Mouse (Mus musculus) lung, postnatal 0 days (tissue): Measurements from ENCODE around the gene Ptp4a2. TPM values are rescaled to one million over a fixed set of nuclear protein-coding genes. Genes with fewer than 3 reads are reported as not detected.

Experiments
- ATAC-seq: fragments of 200-750 bp; cut with Nextera tagmentation; 2 replicates; pipeline ENCODE4 v1.8.0; 2017; ENCODE audit warnings: moderate library complexity
- DNase-seq: peaks from one replicate; pipeline ENCODE4 v3.0.0-alpha.2; 2016; ENCODE audit warnings: low spot score
- H3K27ac ChIP-seq: fragments of 300-500 bp; sonication (generic); 2 replicates; pipeline ENCODE4 v1.5.1; 2014; ENCODE audit warnings: antibody characterized with exemption, mild to moderate bottlenecking, low read length, mixed read lengths
- H3K27me3 ChIP-seq: fragments of 300-500 bp; sonication (generic); replicated peaks from 2 replicates; pipeline ENCODE4 v1.6.1; 2014; ENCODE audit warnings: low read length, mixed read lengths; ENCODE audit not compliant: insufficient read depth
- H3K36me3 ChIP-seq: fragments of 300-500 bp; sonication (generic); 2 replicates; pipeline ENCODE4 v1.6.1; 2014; ENCODE audit warnings: low read length, mixed read lengths; ENCODE audit not compliant: insufficient read depth
- H3K4me1 ChIP-seq: fragments of 300-500 bp; sonication (generic); 2 replicates; pipeline ENCODE4 v1.6.1; 2014; ENCODE audit warnings: antibody characterized with exemption, low read depth, low read length, mixed read lengths; ENCODE audit not compliant: insufficient read depth
- H3K4me2 ChIP-seq: fragments of 300-500 bp; sonication (generic); replicated peaks from 2 replicates; pipeline ENCODE4 v1.6.1; 2014; ENCODE audit warnings: low read depth, mild to moderate bottlenecking, low read length, moderate library complexity, mixed read lengths
- H3K4me3 ChIP-seq: fragments of 300-500 bp; sonication (generic); 2 replicates; pipeline ENCODE4 v1.5.1; 2014; ENCODE audit warnings: low read depth, low read length
- H3K9ac ChIP-seq: fragments of 300-500 bp; sonication (generic); replicated peaks from 2 replicates; pipeline ENCODE4 v1.6.1; 2014; ENCODE audit warnings: low read depth, mild to moderate bottlenecking
- H3K9me3 ChIP-seq: fragments of 300-500 bp; sonication (generic); 2 replicates; pipeline ENCODE4 v1.6.1; 2016; ENCODE audit warnings: low read length, mixed read lengths
- CTCF ChIP-seq: IDR thresholded peaks from 2 replicates; pipeline ENCODE4 v1.5.1; 2016; ENCODE audit warnings: antibody characterized with exemption, mild to moderate bottlenecking
- EP300 ChIP-seq: IDR thresholded peaks from 2 replicates; pipeline ENCODE4 v1.6.1; 2016; ENCODE audit warnings: antibody characterized with exemption, mild to moderate bottlenecking, control low read depth
- WGBS: fragments of 180-500 bp; shearing (Covaris S2); extraction: QIAGEN DNeasy Blood & Tissue Kit; methylation state at CpG from one replicate; pipeline ENCODE4 v1.1.7; 2014; 5-methylcytosine and 5-hydroxymethylcytosine counted together
- polyA plus RNA-seq: library from polyadenylated mRNA; unstranded; fragments of >200 nt; fragmentation: Nextera tagmentation; extraction: Ambion mirVana; gene quantifications from 2 replicates; pipeline ENCODE4 v1.2.1, GENCODE M21; 2015

Ptp4a2 gene
- polyA plus RNA-seq, 1 experiment from 2014 or later, result 318 TPM

DNA sequence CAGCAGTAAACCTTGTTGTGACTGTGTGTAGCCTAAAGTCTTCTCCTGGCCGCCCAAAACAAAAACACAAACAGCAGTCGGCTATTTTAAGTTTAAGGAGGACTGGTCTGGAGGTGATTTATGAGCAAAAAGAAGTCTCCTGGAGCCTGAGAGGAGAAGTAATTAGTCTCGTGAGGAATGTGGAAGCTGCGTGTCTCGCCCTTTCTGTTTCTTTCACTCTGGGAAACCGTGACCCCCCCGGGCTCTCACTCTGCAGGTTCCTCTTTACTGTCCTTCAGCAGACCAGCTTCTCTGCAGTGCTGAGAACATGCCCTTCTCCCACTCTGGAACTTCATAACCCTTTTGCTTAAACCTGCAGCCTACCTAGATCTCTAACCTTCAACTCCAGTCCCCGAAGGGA lies 22.3 kb upstream of the Ptp4a2 start:
- H3K27me3 ChIP-seq, result no peaks in the 10 kb centered on the region
- 54% methylated on average over 8 of the region's 8 CpGs for WGBS
- no peaks in the 10 kb centered on the region for H3K4me1 ChIP-seq
- TF ChIP-seq EP300 (no peak), CTCF (no peak)
- DNase-seq (peak; percentile 46), ATAC-seq (no peak)
- H3K4me2 ChIP-seq, result no peak overlapping the region
- H3K9ac ChIP-seq, result no peak overlapping the region
- H3K4me3 ChIP-seq, result no peak overlapping the region
- no peak overlapping the region for H3K27ac ChIP-seq
- H3K9me3 ChIP-seq, result no peaks in the 10 kb centered on the region
- no peaks in the 10 kb centered on the region for H3K36me3 ChIP-seq

GRCm38 (mm10) chr4:129789635-129790034 lies 21.4 kb upstream of the Ptp4a2 start:
- Histone ChIP-seq H3K9me3 (no peaks in the 10 kb centered on the region), H3K27ac (no peak overlapping the region), H3K27me3 (no peaks in the 10 kb centered on the region), H3K36me3 (no peaks in the 10 kb centered on the region), H3K4me2 (no peak overlapping the region), H3K9ac (no peak overlapping the region), H3K4me3 (no peak overlapping the region), H3K4me1 (peaks cover 3% of the 10 kb centered on the region; the same call in 1 of the 2 replicates)
- WGBS, result 87% methylated on average over 2 of the region's 2 CpGs
- TF ChIP-seq CTCF, result no peak
- no peak for TF ChIP-seq EP300
- DNase-seq (no peak), ATAC-seq (no peak)

GRCm38 (mm10) chr4:129790475-129790874 lies 20.5 kb upstream of the Ptp4a2 start:
- no peak overlapping the region for H3K4me3 ChIP-seq
- WGBS, result 70% methylated on average over 3 of the region's 3 CpGs
- H3K4me1 ChIP-seq, result peaks cover 10% of the 10 kb centered on the region; the same call in 1 of the 2 replicates
- H3K27ac ChIP-seq, result no peak overlapping the region
- TF ChIP-seq EP300, result no peak
- no peak for TF ChIP-seq CTCF
- DNase-seq (no peak), ATAC-seq (no peak)
- H3K4me2 ChIP-seq, result no peak overlapping the region
- no peaks in the 10 kb centered on the region for H3K9me3 ChIP-seq
- H3K27me3 ChIP-seq, result no peaks in the 10 kb centered on the region
- H3K36me3 ChIP-seq, result no peaks in the 10 kb centered on the region
- no peak overlapping the region for H3K9ac ChIP-seq

GRCm38 (mm10) chr4:129791399-129791798 lies 19.6 kb upstream of the Ptp4a2 start:
- no peaks in the 10 kb centered on the region for H3K36me3 ChIP-seq
- no peak for TF ChIP-seq CTCF
- TF ChIP-seq EP300, result no peak
- no peak overlapping the region for H3K4me2 ChIP-seq
- 33% methylated on average over 1 of the region's 1 CpGs for WGBS
- peak; percentile 55 for DNase-seq
- H3K9me3 ChIP-seq, result no peaks in the 10 kb centered on the region
- H3K4me1 ChIP-seq, result peaks cover 19% of the 10 kb centered on the region; the same call in 1 of the 2 replicates
- no peaks in the 10 kb centered on the region for H3K27me3 ChIP-seq
- no peak for ATAC-seq
- no peak overlapping the region for H3K27ac ChIP-seq
- no peak overlapping the region for H3K9ac ChIP-seq
- no peak overlapping the region for H3K4me3 ChIP-seq

DNA sequence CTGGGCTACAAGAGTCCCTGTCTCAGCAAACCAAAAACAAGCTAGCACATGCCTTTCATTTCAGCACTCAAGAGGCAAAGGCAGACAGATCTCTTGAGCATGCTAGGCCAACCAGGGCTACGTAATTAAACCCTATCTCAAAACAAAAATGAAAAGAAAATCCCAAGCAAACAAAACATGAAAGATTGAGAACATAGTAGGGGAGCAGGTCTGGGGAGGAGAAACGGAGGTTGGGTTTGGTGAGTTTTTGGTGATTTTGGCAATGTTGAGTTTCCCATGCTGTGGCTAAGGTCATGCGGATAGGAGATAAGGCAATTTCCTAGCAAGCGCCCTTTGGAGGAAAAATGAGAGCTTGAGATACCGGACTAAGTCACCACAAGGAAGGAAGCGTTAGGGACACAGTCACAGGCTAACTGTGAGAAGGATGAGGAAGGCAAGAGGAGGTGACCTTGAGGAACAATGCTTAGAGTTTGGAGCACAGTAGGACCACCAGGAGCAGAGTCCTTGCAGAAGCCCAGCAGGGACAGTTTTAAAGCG lies 18.3 kb upstream of the Ptp4a2 start:
- Histone ChIP-seq H3K27me3 (no peaks in the 10 kb centered on the region), H3K36me3 (no peaks in the 10 kb centered on the region), H3K4me3 (no peak overlapping the region), H3K9ac (no peak overlapping the region), H3K4me2 (no peak overlapping the region), H3K4me1 (peaks cover 19% of the 10 kb centered on the region; the same call in 1 of the 2 replicates), H3K9me3 (no peaks in the 10 kb centered on the region), H3K27ac (no peak overlapping the region)
- 78% methylated on average over 7 of the region's 7 CpGs for WGBS
- TF ChIP-seq EP300 (no peak), CTCF (no peak)
- DNase-seq (no peak), ATAC-seq (no peak)

- Histone ChIP-seq H3K27ac (peak overlapping the region; percentile 95; the same call in 1 of the 2 replicates), H3K36me3 (no peaks in the 10 kb centered on the region), H3K4me2 (no peak overlapping the region), H3K4me3 (no peak overlapping the region), H3K9me3 (no peaks in the 10 kb centered on the region), H3K9ac (no peak overlapping the region), H3K4me1 (peaks cover 19% of the 10 kb centered on the region; the same call in 1 of the 2 replicates), H3K27me3 (no peaks in the 10 kb centered on the region)
- no peak for TF ChIP-seq CTCF
- 0 out of 2 replicates have a peak, but pooled peaks have one; percentile 50 for TF ChIP-seq EP300
- WGBS, result 56% methylated on average over 5 of the region's 5 CpGs
- peak; percentile 83 for DNase-seq
- ATAC-seq, result peak; percentile 66
Observed at GRCm38 (mm10) chr4:129793713-129794329, 17.2 kb upstream of the Ptp4a2 start.
